Mouse (Mus musculus) brain, embryonic 14.5 days (tissue): ENCODE data around the gene Gstm7.
"Not testable (repeated sequence)": the region's sequence is repeated elsewhere in the genome, so short reads cannot be mapped to it uniquely, and the experiment has no call there.

Source experiments
- CTCF ChIP-seq: fragments of 200-500 bp; IDR thresholded peaks from 2 replicates; pipeline ENCODE4 v1.5.1; 2012; ENCODE audit warnings: inconsistent platforms, mild to moderate bottlenecking, moderate library complexity, borderline replicate concordance; ENCODE audit not compliant: insufficient read depth, insufficient read length; ENCODE audit errors: extremely low read depth
- POLR2A ChIP-seq: fragments of 200-500 bp; IDR thresholded peaks from 2 replicates; pipeline ENCODE4 v1.6.1; 2012; ENCODE audit warnings: mild to moderate bottlenecking, inconsistent platforms, borderline replicate concordance; ENCODE audit not compliant: poor library complexity, insufficient read depth, insufficient read length, severe bottlenecking; ENCODE audit errors: extremely low read depth

DNA sequence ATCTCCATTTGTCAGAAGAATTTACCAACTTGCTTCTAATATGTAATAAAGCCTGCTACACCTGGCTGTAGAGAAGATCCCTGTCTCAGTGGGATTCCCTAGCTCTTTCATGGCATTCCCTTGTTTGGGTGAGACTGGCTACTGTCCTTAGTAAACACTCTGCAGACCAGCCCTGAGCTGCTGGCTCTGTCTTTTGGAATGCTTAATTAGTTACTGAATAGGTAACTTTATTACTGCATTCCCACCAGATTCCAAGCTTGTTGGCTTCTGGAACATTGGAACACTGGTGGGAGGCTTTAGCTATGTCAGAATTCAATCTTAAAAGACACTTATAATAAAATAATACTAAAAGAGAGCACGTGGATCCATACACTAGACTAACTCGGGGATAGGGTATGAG, 42.4 kb downstream of the Gstm7 start:
- not testable (repeated sequence) for TF ChIP-seq CTCF, POLR2A
